Mouse (Mus musculus): ENCODE results near the gene Cemip2.

DNA sequence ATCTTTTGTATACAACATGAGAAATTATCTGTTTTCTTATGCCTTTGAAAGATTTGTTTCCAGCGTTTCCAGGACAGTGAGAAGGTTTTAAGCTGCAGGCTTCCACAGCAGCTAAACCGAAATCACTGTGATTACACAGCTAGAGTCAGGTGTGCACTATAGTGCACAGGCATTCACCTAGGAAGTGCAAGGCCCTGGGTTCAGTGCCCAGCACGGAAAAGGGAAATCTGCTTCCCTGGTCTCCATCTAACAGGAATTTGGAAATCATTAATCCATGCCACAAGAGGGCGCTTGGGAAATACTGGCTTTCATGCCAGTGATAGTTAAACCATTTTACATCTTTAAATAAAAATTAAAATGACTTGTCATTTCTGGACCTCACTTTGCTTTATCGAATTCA, 44.0 kb upstream of the Cemip2 start:
- TF ChIP-seq CTCF (IDR thresholded peaks at IDR 0.05; ENCODE audit: low read depth, low read length): no peak
- no peak for TF ChIP-seq GATA2 (IDR thresholded peaks at IDR 0.05; ENCODE audit: borderline replicate concordance, low read depth, low read length)
